Mouse (Mus musculus) layer of hippocampus, adult 9-11 months (tissue): ENCODE results near the gene Ptprq.

ENCODE experiments used
- DNase-seq: peaks from one replicate; pipeline ENCODE4 v3.0.0; 2022

The Ptprq gene

DNA sequence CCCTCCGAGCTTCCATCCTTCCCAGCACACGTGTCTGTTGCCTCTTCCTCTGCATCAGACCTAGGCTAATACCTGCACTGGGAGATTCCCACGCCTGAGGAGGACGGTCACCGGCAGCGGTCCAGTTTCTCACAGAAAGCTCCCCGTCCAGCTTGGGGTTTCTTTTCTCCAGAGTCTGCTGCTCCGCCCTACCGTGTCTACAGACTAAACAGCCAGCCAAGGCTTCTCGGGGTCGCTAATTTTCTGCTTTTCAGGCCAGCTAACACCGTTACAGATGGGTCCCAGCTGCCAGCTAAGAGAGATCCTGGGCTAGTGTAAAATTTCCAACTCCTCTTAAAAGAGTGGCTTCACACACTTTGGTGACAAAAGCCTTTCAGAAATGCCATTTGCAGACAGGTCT, 233.1 kb downstream of the Ptprq start:
- no peak for DNase-seq

DNA sequence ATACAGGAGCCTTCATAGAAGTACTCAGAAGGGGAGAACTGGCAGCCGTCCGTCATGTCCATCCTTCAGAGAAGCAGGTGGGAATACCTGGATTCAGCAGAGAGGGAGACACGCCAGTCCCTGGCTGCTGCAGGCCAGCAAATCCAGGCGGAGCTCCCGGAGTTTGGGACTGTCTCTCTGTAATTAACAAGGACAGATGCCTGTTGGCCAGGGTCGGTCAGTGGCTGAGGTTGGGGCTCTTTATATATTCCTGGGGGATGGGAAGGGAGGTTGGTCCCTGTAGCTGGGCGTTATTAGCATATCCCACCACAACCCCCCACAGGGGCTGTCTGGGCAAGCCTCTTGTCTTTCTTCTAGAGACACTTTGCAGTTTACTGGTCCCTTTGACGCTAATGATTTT, 234.0 kb downstream of the Ptprq start, which contains the start of gene Myf5:
Gene Myf5, minus strand, starts transcription at position 265 of the 400 bp plus-strand sequence.
- DNase-seq: no peak

GRCm38 (mm10) chr10:107484050-107484449, 235.8 kb downstream of the Ptprq start:
- DNase-seq: no peak

DNA sequence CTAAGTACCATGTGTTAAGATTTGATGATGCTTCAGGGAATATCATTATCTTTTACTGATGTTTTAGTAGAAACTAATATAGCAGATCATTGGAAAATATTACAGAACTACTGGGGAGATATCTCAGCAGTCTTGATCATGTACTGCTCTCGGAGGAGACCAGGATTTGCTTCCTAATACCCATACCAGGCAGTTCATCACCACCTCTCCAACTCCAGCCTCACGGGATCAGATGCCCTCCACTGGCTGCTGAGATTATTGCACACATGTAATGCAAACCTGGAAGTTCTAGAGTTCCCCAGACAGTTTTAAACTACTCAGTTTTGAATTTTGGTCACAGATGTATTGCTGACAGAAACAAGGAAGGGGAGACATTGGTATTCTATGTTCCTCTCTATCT, 246.4 kb downstream of the Ptprq start:
- DNase-seq: no peak

DNA sequence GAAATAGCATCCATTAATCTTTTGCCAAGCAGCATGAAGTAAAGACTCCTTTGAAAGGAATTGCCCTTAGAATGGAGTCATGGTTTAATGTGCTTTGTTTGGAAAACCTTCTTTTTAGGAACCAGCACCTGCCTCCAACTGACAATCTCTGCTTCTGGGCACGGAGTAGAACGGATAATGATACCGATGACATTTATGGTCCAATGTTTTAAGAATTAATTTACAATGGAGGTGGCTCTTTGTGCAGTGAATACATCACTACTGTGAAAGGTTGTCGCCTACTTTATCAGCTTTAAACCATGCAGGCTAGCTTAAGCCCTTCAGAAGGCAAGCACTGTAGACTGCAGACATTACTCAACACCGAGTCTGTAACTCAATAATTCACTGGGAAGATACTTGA, 248.1 kb downstream of the Ptprq start:
- no peak for DNase-seq

DNA sequence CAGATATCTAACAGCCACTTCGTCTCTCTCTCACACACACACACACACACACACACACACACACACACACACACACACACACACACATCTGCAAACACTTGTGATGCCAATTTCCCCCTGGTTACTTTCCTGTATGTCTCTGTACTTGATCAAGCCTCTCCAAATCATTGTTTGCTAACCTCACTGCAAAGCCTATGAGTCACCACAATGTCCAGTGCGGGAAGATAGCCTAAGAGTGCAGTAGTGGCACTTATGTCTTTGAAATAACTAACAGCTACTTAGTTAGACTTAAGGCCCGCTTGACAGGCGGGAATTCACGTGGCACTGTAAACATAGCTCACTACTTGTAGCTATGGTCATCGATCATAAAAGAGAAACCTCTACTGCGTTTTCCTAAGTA, 252.0 kb downstream of the Ptprq start:
- no peak for DNase-seq
